ENCODE assay signal across 8 mouse cellular contexts in genomic region chr11:116853512-116853928, GRCm38 (mm10). TPM values are rescaled to one million over a fixed set of nuclear protein-coding genes. Genes with fewer than 3 reads are reported as not detected.
A peak's percentile ranks its signal among the peaks of the same experiment; 100 is the strongest.
DNase-seq lines count a peak whose midpoint lies in the region; ATAC-seq lines count a peak whose summit lies in the region.

No protein-coding gene starts in this region.

- peak overlapping the region; percentile 92 for H3K4me2 ChIP-seq in intestine, embryonic 14.5 days (ENCODE audit: low read length)

- under 1% methylated on average over 36 of the region's 36 CpGs for WGBS in intestine, embryonic 14.5 days

- ATAC-seq in intestine, embryonic 14.5 days (replicated peaks; ENCODE audit: low FRiP score, low TSS enrichment, low read depth) = peak; percentile 83

- DNase-seq in adrenal gland, adult 18-20 months (ENCODE audit: low spot score in 2 of 2) = peak; percentile 97 to 98
- DNase-seq in embryo, embryonic 10 days (ENCODE audit: low spot score) = peak; percentile 96
- peak; percentile 97 for DNase-seq in gastrocnemius, postnatal 10 days
- DNase-seq in intestine, embryonic 14.5 days (ENCODE audit: low spot score) = peak; percentile 99
- peak; percentile 98 to 99 for DNase-seq in left cerebral cortex, postnatal 25 days (ENCODE audit: low spot score in 2 of 2)
- peak; percentile 94 for DNase-seq in mesoderm, embryonic 11.5 days (ENCODE audit: low read depth, low spot score)
- DNase-seq in right cerebral cortex, postnatal 25 days = peak; percentile 97
- DNase-seq in adipocyte (ENCODE audit: low spot score) = no peak

- peak overlapping the region; percentile 100 for H3K27ac ChIP-seq in intestine, embryonic 14.5 days (ENCODE audit: low read depth)

- H3K27me3 ChIP-seq in intestine, embryonic 14.5 days (replicated peaks; ENCODE audit: control insufficient read depth, insufficient read depth, low read length) = no peaks in the 10 kb centered on the region

- H3K4me1 ChIP-seq in intestine, embryonic 14.5 days (replicated peaks; ENCODE audit: control insufficient read depth, insufficient read depth, low read length) = peaks cover 22% of the 10 kb centered on the region

- intact Hi-C loops in left cerebral cortex, postnatal 25 days (cut with DNase I) = loop anchor here (1.0 kb wide), 1 partner anchor 10 kb away; the partner anchor contains the start of genes Jmjd6 and Mettl23

- H3K9ac ChIP-seq in intestine, embryonic 14.5 days (ENCODE audit: low read length) = peak overlapping the region; percentile 99

- peak overlapping the region; percentile 100 for H3K4me3 ChIP-seq in intestine, embryonic 14.5 days (ENCODE audit: low read depth, low read length)

- peaks cover 41% of the 10 kb centered on the region for H3K36me3 ChIP-seq in intestine, embryonic 14.5 days (ENCODE audit: control insufficient read depth, insufficient read depth, low read length)

- H3K9me3 ChIP-seq in intestine, embryonic 14.5 days (ENCODE audit: control insufficient read depth, low read length) = no peaks in the 10 kb centered on the region

RNA-seq across cellular contexts. Expression of gene Srsf2, which starts 0.6 kb away (rescaled TPM):
- 100 to 1,000 TPM; 228 to 275 TPM for total RNA-seq in adrenal gland, adult 18-20 months (2021)
- 100 to 1,000 TPM; 123 to 146 TPM for total RNA-seq in gastrocnemius, postnatal 10 days (2021)
- 811 and 855 TPM in 2 replicates for polyA plus RNA-seq in intestine, embryonic 14.5 days (2014; fragmentation: Nextera tagmentation; extraction: Ambion mirVana)
- 100 to 1,000 TPM; 137 to 140 TPM for total RNA-seq in left cerebral cortex, postnatal 25 days (2021)

RNA-seq across cellular contexts. Expression of gene Mfsd11, which starts 1.3 kb away (rescaled TPM):
- total RNA-seq in adrenal gland, adult 18-20 months (2021) = 10 to 100 TPM; 39.3 to 42.3 TPM
- 10 to 100 TPM; 29.9 to 31.3 TPM for total RNA-seq in gastrocnemius, postnatal 10 days (2021)
- polyA plus RNA-seq in intestine, embryonic 14.5 days (2014; fragmentation: Nextera tagmentation; extraction: Ambion mirVana) = 29.1 and 32.6 TPM in 2 replicates
- 10 to 100 TPM; 35.2 to 49.6 TPM for total RNA-seq in left cerebral cortex, postnatal 25 days (2021)

RNA-seq across cellular contexts. Expression of gene Jmjd6, which starts 10.3 kb away (rescaled TPM):
- 10 to 100 TPM; 42.2 to 52.6 TPM for total RNA-seq in adrenal gland, adult 18-20 months (2021)
- 10 to 100 TPM; 23.9 to 26.4 TPM for total RNA-seq in gastrocnemius, postnatal 10 days (2021)
- polyA plus RNA-seq in intestine, embryonic 14.5 days (2014; fragmentation: Nextera tagmentation; extraction: Ambion mirVana) = 82.8 and 85.3 TPM in 2 replicates
- total RNA-seq in left cerebral cortex, postnatal 25 days (2021) = 10 to 100 TPM; 34.0 TPM

RNA-seq across cellular contexts. Expression of gene Mettl23, which starts 10.4 kb away (rescaled TPM):
- total RNA-seq in adrenal gland, adult 18-20 months (2021) = 10 to 100 TPM; 32.2 to 32.7 TPM
- total RNA-seq in gastrocnemius, postnatal 10 days (2021) = 10 to 100 TPM; 28.4 to 32.5 TPM
- polyA plus RNA-seq in intestine, embryonic 14.5 days (2014; fragmentation: Nextera tagmentation; extraction: Ambion mirVana) = 70.3 and 81.4 TPM in 2 replicates
- total RNA-seq in left cerebral cortex, postnatal 25 days (2021) = 10 to 100 TPM; 28.6 to 29.7 TPM

RNA-seq across cellular contexts. Expression of gene Mxra7, which starts 25.7 kb away (rescaled TPM):
- total RNA-seq in adrenal gland, adult 18-20 months (2021) = 10 to 100 TPM; 44.3 to 55.9 TPM
- total RNA-seq in gastrocnemius, postnatal 10 days (2021) = 10 to 100 TPM; 39.7 to 50.1 TPM
- 22.6 and 23.8 TPM in 2 replicates for polyA plus RNA-seq in intestine, embryonic 14.5 days (2014; fragmentation: Nextera tagmentation; extraction: Ambion mirVana)
- total RNA-seq in left cerebral cortex, postnatal 25 days (2021) = 10 to 100 TPM; 10.4 to 15.9 TPM
